Mouse (Mus musculus): ENCODE data around the gene Stim2. TPM values are rescaled to one million over a fixed set of nuclear protein-coding genes. Genes with fewer than 3 reads are reported as not detected.

Gene Stim2
- total RNA-seq (2021), result 10 to 100 TPM; 35.7 to 49.3 TPM
- long read RNA-seq, experiment 1, full-length matches to known transcripts, result 3 of 10 reads
- long read RNA-seq, experiment 1, partial matches to known transcripts, result 6 of 10 reads
- long read RNA-seq, experiment 1, other reads (novel, unspliced or antisense), result 1 of 10 reads
- long read RNA-seq, experiment 2, full-length matches to known transcripts, result 9 of 15 reads
- long read RNA-seq, experiment 2, partial matches to known transcripts, result 1 of 15 reads
- long read RNA-seq, experiment 2, other reads (novel, unspliced or antisense), result 5 of 15 reads

DNA sequence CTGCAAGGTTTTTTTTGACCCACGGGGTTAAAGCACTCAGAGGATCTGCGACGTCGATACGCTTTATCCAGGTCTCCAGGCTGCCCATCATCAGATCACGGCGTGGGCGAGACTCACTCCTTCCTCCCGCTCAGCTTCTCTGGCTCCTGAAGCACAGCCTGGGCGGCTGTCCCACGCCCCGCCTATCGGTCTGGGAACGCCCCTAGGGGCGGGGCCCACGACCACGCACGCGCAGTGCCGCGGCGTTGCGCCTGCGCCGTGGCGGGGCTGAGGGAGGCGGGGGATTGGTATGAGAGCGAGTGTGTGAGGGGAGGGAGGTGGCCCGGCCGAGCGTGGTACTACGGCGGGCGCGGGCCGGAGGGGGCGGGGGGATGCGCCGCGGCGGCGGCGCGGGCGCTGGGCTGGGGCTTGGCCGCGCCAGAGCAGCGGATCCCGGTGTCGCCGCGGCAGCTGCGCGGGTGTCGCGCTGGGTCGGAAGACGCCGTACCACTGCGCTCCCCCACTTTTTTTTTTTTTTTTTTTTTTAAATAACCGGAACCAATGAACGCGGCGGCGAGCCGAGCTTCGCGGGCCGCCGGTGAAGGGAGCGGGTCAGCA is at the start of gene Stim2:
TSS of gene Stim2 (plus strand) at position 354 of the 597 bp plus-strand sequence.
- intact Hi-C loops (cut with DNase I), result loop anchor here (5.0 kb wide), 4 partner anchors 66 to 126 kb away; no protein-coding TSS in a partner anchor
- DNase-seq, result peak; percentile 89 to 97

DNA sequence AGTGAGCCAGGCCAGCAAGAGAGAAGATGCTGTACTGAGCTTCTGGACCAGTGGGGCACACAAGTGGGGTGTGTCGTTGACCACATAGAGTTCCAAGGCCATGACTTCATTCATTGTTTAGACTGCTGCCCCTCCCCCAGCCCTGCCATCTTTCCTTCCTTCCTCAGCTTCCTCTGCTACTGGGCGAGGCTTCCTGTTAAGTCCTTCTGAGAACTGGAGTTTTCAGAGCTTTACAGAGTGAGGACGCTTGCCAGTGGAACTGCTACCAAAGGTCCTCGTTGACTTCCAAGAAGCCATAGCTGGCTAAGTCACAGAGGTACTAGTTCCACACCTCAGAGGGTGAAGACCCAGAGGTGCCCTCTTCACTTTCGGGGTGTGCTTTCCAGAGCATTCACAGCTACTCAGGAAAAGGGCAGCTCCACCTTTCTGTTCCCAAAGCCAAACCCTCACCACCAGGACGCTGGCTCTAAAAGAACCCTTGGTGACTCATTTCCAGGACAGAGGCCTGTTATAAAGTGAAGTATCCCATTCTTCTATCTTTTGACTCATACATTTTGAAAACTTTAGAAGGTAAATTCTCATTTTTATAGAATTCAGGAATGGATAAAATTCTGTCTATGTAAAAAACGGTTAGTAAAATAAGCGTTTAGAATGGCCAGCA is 49.6 kb upstream of the Stim2 start:
- intact Hi-C loops (cut with DNase I), result no loop called here
- peak; percentile 34 to 45 for DNase-seq

DNA sequence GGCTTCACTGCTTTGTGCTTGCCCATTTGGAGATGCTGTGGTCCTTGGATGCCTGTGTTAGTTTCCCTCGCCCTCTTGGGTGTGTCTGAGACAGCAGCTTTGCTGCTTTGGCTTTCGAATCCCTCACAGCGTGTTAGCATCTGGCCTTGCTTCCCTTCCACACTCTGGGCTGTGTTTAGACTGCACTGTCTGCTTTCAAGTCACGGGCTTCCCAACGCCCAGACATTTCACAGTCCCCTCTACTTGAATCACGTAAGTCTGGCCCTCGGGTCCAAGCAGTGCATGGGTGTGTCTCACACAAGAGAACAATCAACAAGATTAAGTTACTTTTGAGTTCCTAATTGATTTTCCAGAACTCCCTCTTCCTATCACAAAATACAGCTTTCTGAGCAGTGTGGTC is 48.1 kb upstream of the Stim2 start:
- intact Hi-C loops (cut with DNase I), result no loop called here
- DNase-seq, result no peak

DNA sequence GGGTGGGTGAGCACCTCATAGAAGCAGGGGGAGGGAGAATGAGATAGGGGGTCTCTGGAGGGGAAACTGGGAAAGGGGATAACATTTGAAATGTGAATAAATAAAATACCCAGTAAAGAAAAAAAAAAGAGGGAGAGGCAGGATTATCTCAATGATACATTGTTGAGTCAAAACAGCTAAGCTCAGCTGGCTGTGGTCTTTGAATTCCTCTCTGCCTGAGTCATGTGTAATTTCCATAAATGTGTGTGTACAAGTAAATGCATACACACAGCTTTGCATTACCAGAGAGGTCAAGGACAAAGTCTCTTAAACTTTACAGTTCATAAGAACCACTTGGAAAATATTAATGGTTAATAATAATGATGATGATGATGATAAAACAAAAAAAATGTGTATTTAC is 45.1 kb upstream of the Stim2 start:
- DNase-seq, result no peak
- intact Hi-C loops (cut with DNase I), result no loop called here

DNA sequence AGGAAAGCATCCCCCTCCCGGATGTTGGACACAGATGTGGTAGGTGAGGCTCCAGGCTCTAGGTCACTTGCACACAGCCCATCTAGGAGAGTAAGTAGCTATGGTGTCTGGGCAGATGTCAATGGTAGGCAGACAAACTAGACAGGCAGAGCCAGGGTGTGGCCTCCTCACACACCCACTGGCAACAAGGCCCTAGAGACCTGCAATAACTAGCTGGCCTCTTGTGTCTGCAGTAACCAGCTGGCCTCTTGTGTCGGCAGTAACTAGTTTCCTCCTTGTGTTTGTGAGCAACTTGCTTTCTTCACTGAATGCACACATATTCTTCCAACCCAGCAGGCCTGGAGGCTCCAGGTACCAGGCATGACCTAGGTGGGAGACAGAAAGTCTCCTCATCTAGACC is 44.5 kb upstream of the Stim2 start:
- DNase-seq, result no peak

DNA sequence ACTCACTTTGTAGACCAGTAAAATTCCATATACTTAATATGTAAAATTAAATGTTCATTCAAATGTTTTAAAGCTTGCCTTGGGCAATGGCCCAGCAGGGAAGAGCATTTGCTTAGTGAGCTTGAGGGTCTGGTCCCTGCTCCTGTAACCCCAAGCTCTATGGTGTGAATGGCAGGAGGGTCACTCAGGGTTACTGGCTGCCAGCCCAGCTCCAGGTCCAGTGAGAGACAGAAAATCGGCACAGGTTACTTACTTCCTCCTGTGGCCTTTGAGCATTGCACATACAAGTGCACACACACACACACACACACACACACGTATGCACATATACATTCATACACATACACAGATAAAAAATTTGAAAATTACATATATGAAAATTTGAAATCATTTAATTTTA is 42.3 kb upstream of the Stim2 start:
- no peak for DNase-seq
- intact Hi-C loops (cut with DNase I), result no loop called here

More for the DNA sequence above, 44.5 kb upstream of the Stim2 start:
- intact Hi-C loops (cut with DNase I), result no loop called here

DNA sequence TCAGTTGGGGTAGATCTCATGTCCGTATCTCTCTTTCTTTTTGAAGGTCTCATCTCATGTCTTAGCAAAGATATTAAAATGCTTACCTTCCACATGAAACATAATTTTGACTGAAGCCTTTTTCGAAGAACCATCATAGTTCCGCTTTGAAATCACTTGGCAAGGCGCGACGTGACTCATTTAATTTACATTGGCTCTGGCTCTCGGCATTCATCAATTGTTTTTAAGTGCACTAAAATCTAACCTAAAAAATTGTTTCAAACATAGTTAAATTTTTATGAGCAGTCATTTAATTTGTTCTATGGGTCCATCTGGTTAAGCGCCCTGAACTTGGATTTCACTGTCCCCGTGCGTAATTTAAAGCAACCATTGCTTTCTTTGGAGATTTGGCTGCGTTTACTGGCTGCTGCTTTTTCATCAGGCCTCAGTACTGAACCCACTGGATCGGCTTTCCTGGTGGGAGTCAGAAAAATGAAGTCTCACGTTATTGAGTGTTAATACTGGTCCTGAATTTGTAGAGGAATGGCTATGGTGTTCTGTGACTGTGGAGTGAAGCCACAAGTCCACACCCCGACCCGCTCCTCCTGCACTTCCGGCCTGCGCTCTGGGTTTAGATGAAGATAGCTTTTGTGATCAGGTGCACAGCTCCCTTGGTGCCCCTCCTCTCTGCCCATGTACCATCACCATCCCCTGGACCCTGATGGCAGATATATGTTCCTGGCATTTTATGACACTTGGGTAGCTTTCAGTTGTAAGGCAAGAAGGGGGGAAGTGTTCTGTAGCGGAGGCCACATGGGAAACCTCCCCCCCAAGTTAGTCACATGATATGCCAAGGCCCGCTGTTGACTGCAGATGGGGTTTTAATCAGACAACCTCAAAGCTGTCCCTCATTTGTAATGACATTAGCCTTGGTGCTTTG is 41.6 kb upstream of the Stim2 start:
- DNase-seq, result no peak
- intact Hi-C loops (cut with DNase I), result no loop called here

DNA sequence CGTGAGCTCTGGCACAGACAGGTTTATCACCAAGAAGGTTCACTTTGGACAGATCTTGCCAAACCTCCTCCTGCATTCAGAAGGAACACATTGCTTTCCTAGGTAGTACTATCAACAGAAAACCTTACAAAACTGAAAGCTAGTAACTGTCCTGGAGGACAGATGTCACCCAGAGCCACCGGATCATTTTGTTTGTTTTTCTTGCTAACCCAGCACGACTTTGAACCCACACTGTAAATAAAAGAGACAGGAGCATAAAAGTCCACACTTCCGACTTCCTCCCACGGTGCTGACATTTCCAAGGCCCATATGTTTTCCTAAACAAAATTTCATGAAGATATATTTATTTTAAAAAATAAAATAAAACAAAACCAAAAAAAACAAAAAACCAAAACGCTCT is 41.0 kb upstream of the Stim2 start:
- intact Hi-C loops (cut with DNase I), result no loop called here
- no peak for DNase-seq

DNA sequence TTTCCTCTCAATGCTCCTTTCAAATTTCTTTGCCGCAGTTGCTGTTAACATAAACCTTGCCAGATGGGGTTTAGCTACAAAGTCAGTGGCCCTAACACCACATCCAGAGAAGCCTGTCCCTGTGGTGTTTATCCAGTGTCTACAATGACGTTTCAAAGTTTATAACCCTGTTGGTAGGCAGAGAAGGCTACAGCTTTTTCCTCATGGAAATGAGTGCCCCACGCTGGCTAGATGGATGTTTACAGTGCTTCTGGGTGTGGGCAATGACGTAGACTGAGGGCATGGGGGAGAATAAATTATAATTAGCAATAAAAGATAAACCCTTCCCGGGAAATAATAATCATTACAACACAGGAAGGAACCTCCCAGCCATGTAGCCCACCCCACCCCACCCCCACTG is 37.1 kb upstream of the Stim2 start:
- intact Hi-C loops (cut with DNase I), result no loop called here

GRCm38 (mm10) chr5:53961830-53962515 is 36.3 kb upstream of the Stim2 start:
- intact Hi-C loops (cut with DNase I), result no loop called here

More for the DNA sequence above, 37.1 kb upstream of the Stim2 start:
- no peak for DNase-seq

DNA sequence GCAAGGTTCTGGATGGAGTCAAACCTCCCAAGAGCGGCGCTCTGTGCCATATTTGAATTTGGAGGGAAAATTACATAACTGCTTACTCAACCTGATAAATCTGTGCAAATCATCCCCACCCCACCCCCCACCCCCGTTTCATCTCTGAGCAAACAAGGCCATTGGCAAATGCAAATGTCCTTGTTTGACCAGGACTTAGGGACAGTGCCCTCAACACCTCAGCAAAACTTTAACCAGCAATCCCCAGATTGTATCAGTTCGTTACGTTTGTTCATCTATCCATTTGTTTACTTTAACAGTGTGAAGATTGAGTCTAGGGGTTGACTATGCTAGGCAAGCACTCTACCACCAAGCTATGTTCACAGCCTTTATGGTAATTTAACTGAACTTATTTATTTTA is 32.6 kb upstream of the Stim2 start:
- no peak for DNase-seq
- intact Hi-C loops (cut with DNase I), result no loop called here

More at GRCm38 (mm10) chr5:53961830-53962515, 36.3 kb upstream of the Stim2 start:
- DNase-seq, result no peak

DNA sequence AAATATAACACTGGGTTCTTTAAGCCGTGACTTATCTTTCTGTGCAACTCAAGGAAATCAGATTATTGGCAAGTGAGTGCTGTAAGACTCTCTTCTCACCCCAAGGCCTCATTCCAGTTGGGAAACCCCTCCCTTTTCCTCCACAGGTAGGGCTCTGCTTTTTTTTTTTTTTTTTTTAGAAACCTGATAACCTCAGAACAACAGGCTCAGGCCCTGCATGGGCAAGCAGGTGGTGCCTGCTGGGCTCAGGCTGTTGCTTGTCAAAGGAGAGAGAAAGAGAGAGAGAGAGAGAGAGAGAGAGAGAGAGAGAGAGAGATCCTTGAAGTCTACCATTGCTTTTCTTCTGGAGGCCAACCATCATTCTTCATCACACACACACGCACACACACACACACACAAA is 30.7 kb upstream of the Stim2 start:
- intact Hi-C loops (cut with DNase I), result no loop called here
- DNase-seq, result no peak

DNA sequence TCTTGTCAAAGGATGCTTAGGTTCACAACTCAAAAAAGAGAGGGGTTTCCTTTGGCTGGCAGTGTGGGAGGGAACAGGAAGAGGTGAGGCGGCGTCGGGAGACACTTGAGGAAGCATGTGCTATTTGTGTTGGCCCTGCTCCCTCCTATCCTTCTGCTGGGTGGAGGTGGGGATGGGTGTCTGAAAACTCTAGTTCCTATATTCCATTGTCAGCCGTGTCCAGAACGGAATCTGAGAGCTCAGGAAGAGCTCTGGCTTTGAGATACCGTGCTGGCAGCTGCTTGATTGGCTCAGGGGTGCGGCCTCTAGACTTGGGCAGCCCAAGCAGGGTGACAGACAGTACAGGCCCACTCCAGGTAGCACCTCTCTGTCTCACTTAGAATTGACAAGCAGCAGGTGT is 28.1 kb upstream of the Stim2 start:
- DNase-seq, result no peak
- intact Hi-C loops (cut with DNase I), result no loop called here

- DNase-seq, result no peak
- intact Hi-C loops (cut with DNase I), result no loop called here
These were observed 27.1 kb upstream of the Stim2 start for GRCm38 (mm10) chr5:53971201-53971600.

DNA sequence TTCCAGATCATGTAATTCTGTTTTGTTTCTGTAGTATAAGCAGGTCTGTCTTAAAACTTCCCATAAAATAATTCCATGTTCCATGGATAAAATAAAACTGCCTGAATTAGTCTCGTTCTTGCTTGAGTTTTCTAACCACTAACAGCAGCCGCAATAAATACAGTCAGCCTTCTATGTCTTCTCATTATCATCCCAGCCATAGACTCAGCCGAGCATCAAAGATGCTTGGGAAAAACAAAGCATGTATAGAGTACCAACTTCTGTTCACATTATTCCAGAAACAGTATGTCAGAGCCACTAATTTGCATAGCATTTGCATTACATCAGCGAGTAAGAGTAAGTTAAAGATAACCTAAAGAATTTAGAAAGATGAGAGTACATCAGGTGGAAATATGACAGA is 25.4 kb upstream of the Stim2 start:
- DNase-seq, result no peak
- intact Hi-C loops (cut with DNase I), result no loop called here

- intact Hi-C loops (cut with DNase I), result no loop called here
These were observed 21.8 kb upstream of the Stim2 start for GRCm38 (mm10) chr5:53976497-53976896.

DNA sequence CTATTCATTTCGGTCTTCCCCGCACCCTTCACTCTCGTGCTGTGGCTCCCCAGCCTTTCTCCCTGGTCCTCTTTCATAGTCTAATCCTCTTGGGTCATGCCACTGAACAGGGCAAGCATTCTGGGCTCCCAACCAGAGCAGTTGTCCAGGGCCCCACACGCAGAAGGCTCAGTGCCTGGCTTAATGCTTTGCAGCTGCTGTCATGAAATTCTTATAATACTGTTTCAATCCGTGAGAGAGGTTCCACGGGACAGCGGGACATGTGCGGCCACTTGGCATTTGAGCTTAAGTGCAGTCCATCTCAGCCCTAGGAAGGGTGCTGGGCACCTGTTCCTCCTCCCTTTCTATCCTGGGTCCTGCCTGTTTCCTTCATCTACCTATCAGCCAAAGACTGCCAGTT is 21.2 kb upstream of the Stim2 start:
- peak in 1 of 2 experiments; percentile 29 for DNase-seq
- intact Hi-C loops (cut with DNase I), result no loop called here

More at GRCm38 (mm10) chr5:53976497-53976896, 21.8 kb upstream of the Stim2 start:
- no peak for DNase-seq

DNA sequence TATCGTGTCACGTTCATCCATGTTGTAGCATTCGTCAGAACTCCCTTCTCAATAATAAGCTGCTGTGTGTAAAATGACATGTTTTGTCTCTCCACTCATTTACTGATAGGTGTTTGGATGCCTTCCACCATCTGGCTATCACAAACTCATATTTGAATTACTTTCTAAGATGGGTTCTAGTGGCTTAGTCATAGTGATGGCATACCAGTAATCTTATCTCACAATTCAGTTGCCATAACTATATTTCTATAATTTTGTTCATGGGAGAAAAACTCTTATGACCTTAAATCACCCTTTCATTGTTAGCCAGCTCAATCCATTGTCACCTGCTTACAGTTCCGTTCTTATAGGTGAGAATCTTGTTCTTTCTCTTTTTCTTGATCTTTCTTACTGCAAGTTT is 14.9 kb upstream of the Stim2 start:
- DNase-seq, result no peak
- intact Hi-C loops (cut with DNase I), result no loop called here

DNA sequence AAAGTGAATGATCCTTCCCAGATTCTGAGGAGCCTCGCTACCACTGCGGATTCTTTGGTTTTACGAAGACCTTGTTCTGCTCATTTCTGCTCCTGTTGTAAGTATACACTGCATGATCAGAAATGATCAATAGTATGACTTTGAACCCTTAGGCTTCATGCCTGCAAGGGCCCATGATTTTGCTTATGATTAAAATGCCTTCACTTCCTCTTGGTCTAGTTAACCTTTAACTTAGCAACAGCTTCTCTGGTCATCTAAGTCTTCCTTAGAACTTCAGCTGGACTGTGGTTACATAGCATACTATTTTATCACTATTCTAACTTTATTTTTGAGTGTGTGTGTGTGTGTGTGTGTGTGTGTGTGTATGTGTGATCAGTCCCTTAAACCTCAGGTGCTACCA is 12.7 kb upstream of the Stim2 start:
- DNase-seq, result no peak
- intact Hi-C loops (cut with DNase I), result loop anchor here (5.0 kb wide), 1 partner anchor 43 kb away; no protein-coding TSS in a partner anchor

DNA sequence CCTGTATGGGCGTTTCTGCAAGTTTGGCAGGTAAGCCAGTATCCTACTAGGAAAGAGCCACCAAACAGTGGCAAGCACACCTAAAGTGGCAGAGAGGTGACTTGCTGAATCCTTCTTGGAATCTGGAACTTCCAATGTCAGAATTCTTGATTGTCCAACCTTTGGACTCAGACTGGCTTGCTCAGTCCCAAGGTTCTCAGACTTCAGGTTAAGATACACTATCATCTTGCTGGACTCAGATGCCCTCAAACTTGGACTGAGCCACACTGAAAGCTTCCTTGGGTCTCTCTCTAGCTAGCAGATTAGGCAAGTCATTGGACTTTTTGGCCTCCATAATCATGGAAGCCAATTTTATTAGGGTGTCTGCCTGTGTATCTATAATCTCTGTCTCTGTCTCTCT is 10.8 kb upstream of the Stim2 start:
- intact Hi-C loops (cut with DNase I), result loop anchor here (5.0 kb wide), 1 partner anchor 45 kb away; no protein-coding TSS in a partner anchor
- no peak for DNase-seq
